Mouse (Mus musculus): ENCODE results near the gene Myadm. TPM values are rescaled to one million over a fixed set of nuclear protein-coding genes. Genes with fewer than 3 reads are reported as not detected.

The Myadm gene
- polyA plus RNA-seq, 1 experiment from 2014 or later, result 25.4 TPM

- H3K9ac ChIP-seq (replicated peaks; ENCODE audit: low read depth, low read length), result no peak overlapping the region
- no peak for ATAC-seq
- H3K36me3 ChIP-seq (ENCODE audit: control insufficient read depth, insufficient read depth), result no peaks in the 10 kb centered on the region
- H3K4me2 ChIP-seq (ENCODE audit: low read length), result no peak overlapping the region
- no peak overlapping the region for H3K27ac ChIP-seq (ENCODE audit: low read length)
- peaks cover 29% of the 10 kb centered on the region for H3K4me1 ChIP-seq (replicated peaks; ENCODE audit: control insufficient read depth, insufficient read depth, low read length)
- WGBS, result 73% methylated on average over 3 of the region's 3 CpGs
- peaks cover 4% of the 10 kb centered on the region for H3K9me3 ChIP-seq (ENCODE audit: control insufficient read depth, low read length)
- H3K4me3 ChIP-seq (replicated peaks; ENCODE audit: low read length), result no peak overlapping the region
- peaks cover 4% of the 10 kb centered on the region; the same call in 1 of the 2 replicates for H3K27me3 ChIP-seq (replicated peaks; ENCODE audit: control insufficient read depth, insufficient read depth, low read length)
These were observed 17.5 kb downstream of the Myadm start for GRCm38 (mm10) chr7:3306400-3306799.

GRCm38 (mm10) chr7:3308646-3309045 lies 19.8 kb downstream of the Myadm start:
- H3K9me3 ChIP-seq (ENCODE audit: control insufficient read depth, low read length), result peaks cover 4% of the 10 kb centered on the region
- H3K9ac ChIP-seq (replicated peaks; ENCODE audit: low read depth, low read length), result no peak overlapping the region
- H3K27ac ChIP-seq (ENCODE audit: low read length), result no peak overlapping the region
- H3K4me2 ChIP-seq (ENCODE audit: low read length), result no peak overlapping the region
- no peak overlapping the region for H3K4me3 ChIP-seq (replicated peaks; ENCODE audit: low read length)
- peaks cover 11% of the 10 kb centered on the region for H3K4me1 ChIP-seq (replicated peaks; ENCODE audit: control insufficient read depth, insufficient read depth, low read length)
- H3K27me3 ChIP-seq (replicated peaks; ENCODE audit: control insufficient read depth, insufficient read depth, low read length), result 0 out of 2 replicates have a peak, but pooled peaks cover 2% of the 10 kb centered on the region
- no peak for ATAC-seq
- no peaks in the 10 kb centered on the region for H3K36me3 ChIP-seq (ENCODE audit: control insufficient read depth, insufficient read depth)
- 61% methylated on average over 4 of the region's 4 CpGs for WGBS

- Histone ChIP-seq H3K9ac (replicated peaks; ENCODE audit: low read depth, low read length) (no peak overlapping the region), H3K4me2 (ENCODE audit: low read length) (no peak overlapping the region), H3K4me1 (replicated peaks; ENCODE audit: control insufficient read depth, insufficient read depth, low read length) (no peaks in the 10 kb centered on the region), H3K4me3 (replicated peaks; ENCODE audit: low read length) (no peak overlapping the region), H3K36me3 (ENCODE audit: control insufficient read depth, insufficient read depth) (no peaks in the 10 kb centered on the region), H3K27ac (ENCODE audit: low read length) (no peak overlapping the region), H3K9me3 (ENCODE audit: control insufficient read depth, low read length) (peaks cover 4% of the 10 kb centered on the region), H3K27me3 (replicated peaks; ENCODE audit: control insufficient read depth, insufficient read depth, low read length) (0 out of 2 replicates have a peak, but pooled peaks cover 2% of the 10 kb centered on the region)
- 93% methylated on average over 7 of the region's 7 CpGs for WGBS
- no peak for ATAC-seq
These were observed 21.4 kb downstream of the Myadm start for GRCm38 (mm10) chr7:3310233-3310632.

GRCm38 (mm10) chr7:3313571-3313970 lies 24.7 kb downstream of the Myadm start:
- no peaks in the 10 kb centered on the region for H3K4me1 ChIP-seq (replicated peaks; ENCODE audit: control insufficient read depth, insufficient read depth, low read length)
- H3K4me3 ChIP-seq (replicated peaks; ENCODE audit: low read length), result no peak overlapping the region
- no peaks in the 10 kb centered on the region for H3K27me3 ChIP-seq (replicated peaks; ENCODE audit: control insufficient read depth, insufficient read depth, low read length)
- H3K27ac ChIP-seq (ENCODE audit: low read length), result no peak overlapping the region
- H3K4me2 ChIP-seq (ENCODE audit: low read length), result no peak overlapping the region
- no peaks in the 10 kb centered on the region for H3K36me3 ChIP-seq (ENCODE audit: control insufficient read depth, insufficient read depth)
- peaks cover 4% of the 10 kb centered on the region for H3K9me3 ChIP-seq (ENCODE audit: control insufficient read depth, low read length)
- no peak for ATAC-seq
- 88% methylated on average over 8 of the region's 8 CpGs for WGBS
- H3K9ac ChIP-seq (replicated peaks; ENCODE audit: low read depth, low read length), result no peak overlapping the region

- Histone ChIP-seq H3K4me2 (ENCODE audit: low read length) (no peak overlapping the region), H3K27me3 (replicated peaks; ENCODE audit: control insufficient read depth, insufficient read depth, low read length) (no peaks in the 10 kb centered on the region), H3K9me3 (ENCODE audit: control insufficient read depth, low read length) (peaks cover 4% of the 10 kb centered on the region), H3K9ac (replicated peaks; ENCODE audit: low read depth, low read length) (no peak overlapping the region), H3K27ac (ENCODE audit: low read length) (no peak overlapping the region), H3K4me3 (replicated peaks; ENCODE audit: low read length) (no peak overlapping the region), H3K36me3 (ENCODE audit: control insufficient read depth, insufficient read depth) (no peaks in the 10 kb centered on the region), H3K4me1 (replicated peaks; ENCODE audit: control insufficient read depth, insufficient read depth, low read length) (no peaks in the 10 kb centered on the region)
- peak; percentile 93 for ATAC-seq
- WGBS, result 59% methylated on average over 5 of the region's 5 CpGs
These were observed 25.2 kb downstream of the Myadm start for GRCm38 (mm10) chr7:3314121-3314520.

- Histone ChIP-seq H3K9me3 (ENCODE audit: control insufficient read depth, low read length) (no peaks in the 10 kb centered on the region), H3K9ac (replicated peaks; ENCODE audit: low read depth, low read length) (no peak overlapping the region), H3K27ac (ENCODE audit: low read length) (no peak overlapping the region), H3K4me2 (ENCODE audit: low read length) (no peak overlapping the region), H3K4me1 (replicated peaks; ENCODE audit: control insufficient read depth, insufficient read depth, low read length) (no peaks in the 10 kb centered on the region), H3K36me3 (ENCODE audit: control insufficient read depth, insufficient read depth) (no peaks in the 10 kb centered on the region), H3K27me3 (replicated peaks; ENCODE audit: control insufficient read depth, insufficient read depth, low read length) (no peaks in the 10 kb centered on the region), H3K4me3 (replicated peaks; ENCODE audit: low read length) (no peak overlapping the region)
- no peak for ATAC-seq
- 50% methylated on average over 4 of the region's 4 CpGs for WGBS
These were observed 28.8 kb downstream of the Myadm start for GRCm38 (mm10) chr7:3317704-3318103.

- H3K4me1 ChIP-seq (replicated peaks; ENCODE audit: control insufficient read depth, insufficient read depth, low read length), result no peaks in the 10 kb centered on the region
- H3K9me3 ChIP-seq (ENCODE audit: control insufficient read depth, low read length), result no peaks in the 10 kb centered on the region
- H3K4me2 ChIP-seq (ENCODE audit: low read length), result no peak overlapping the region
- ATAC-seq, result no peak
- H3K4me3 ChIP-seq (replicated peaks; ENCODE audit: low read length), result no peak overlapping the region
- H3K27me3 ChIP-seq (replicated peaks; ENCODE audit: control insufficient read depth, insufficient read depth, low read length), result no peaks in the 10 kb centered on the region
- H3K27ac ChIP-seq (ENCODE audit: low read length), result no peak overlapping the region
- H3K36me3 ChIP-seq (ENCODE audit: control insufficient read depth, insufficient read depth), result no peaks in the 10 kb centered on the region
- H3K9ac ChIP-seq (replicated peaks; ENCODE audit: low read depth, low read length), result no peak overlapping the region
- WGBS, result 85% methylated on average over 3 of the region's 3 CpGs
These were observed 32.0 kb downstream of the Myadm start for GRCm38 (mm10) chr7:3320856-3321255.

- H3K9ac ChIP-seq (replicated peaks; ENCODE audit: low read depth, low read length), result no peak overlapping the region
- 91% methylated on average over 1 of the region's 1 CpGs for WGBS
- no peaks in the 10 kb centered on the region for H3K36me3 ChIP-seq (ENCODE audit: control insufficient read depth, insufficient read depth)
- H3K4me1 ChIP-seq (replicated peaks; ENCODE audit: control insufficient read depth, insufficient read depth, low read length), result no peaks in the 10 kb centered on the region
- no peaks in the 10 kb centered on the region for H3K27me3 ChIP-seq (replicated peaks; ENCODE audit: control insufficient read depth, insufficient read depth, low read length)
- no peak overlapping the region for H3K4me3 ChIP-seq (replicated peaks; ENCODE audit: low read length)
- H3K9me3 ChIP-seq (ENCODE audit: control insufficient read depth, low read length), result no peaks in the 10 kb centered on the region
- H3K27ac ChIP-seq (ENCODE audit: low read length), result no peak overlapping the region
- no peak for ATAC-seq
- H3K4me2 ChIP-seq (ENCODE audit: low read length), result no peak overlapping the region
These were observed 34.9 kb downstream of the Myadm start for GRCm38 (mm10) chr7:3323826-3324225.

- ATAC-seq, result no peak
- Histone ChIP-seq H3K9me3 (ENCODE audit: control insufficient read depth, low read length) (no peaks in the 10 kb centered on the region), H3K4me1 (replicated peaks; ENCODE audit: control insufficient read depth, insufficient read depth, low read length) (0 out of 2 replicates have a peak, but pooled peaks cover 5% of the 10 kb centered on the region), H3K27me3 (replicated peaks; ENCODE audit: control insufficient read depth, insufficient read depth, low read length) (0 out of 2 replicates have a peak, but pooled peaks cover 2% of the 10 kb centered on the region), H3K36me3 (ENCODE audit: control insufficient read depth, insufficient read depth) (no peaks in the 10 kb centered on the region), H3K4me2 (ENCODE audit: low read length) (no peak overlapping the region), H3K4me3 (replicated peaks; ENCODE audit: low read length) (no peak overlapping the region), H3K27ac (ENCODE audit: low read length) (no peak overlapping the region), H3K9ac (replicated peaks; ENCODE audit: low read depth, low read length) (no peak overlapping the region)
- 76% methylated on average over 4 of the region's 4 CpGs for WGBS
These were observed 39.1 kb downstream of the Myadm start for GRCm38 (mm10) chr7:3327961-3328360.
